Mouse (Mus musculus) heart, adult 2 months (tissue): Measurements from ENCODE around the gene Rom1.

Experiments
- CTCF ChIP-seq: fragments of 200-600 bp; IDR thresholded peaks from 2 replicates; pipeline ENCODE4 v1.8.1; 2022; ENCODE audit warnings: antibody characterized with exemption, mild to moderate bottlenecking, moderate library complexity
- POLR2A ChIP-seq: fragments of 200-500 bp; IDR thresholded peaks from 2 replicates; pipeline ENCODE4 v1.6.1; 2011; ENCODE audit warnings: mild to moderate bottlenecking, low read depth, low read length, control low read depth; ENCODE audit not compliant: insufficient read depth

- no peak for TF ChIP-seq POLR2A
- TF ChIP-seq CTCF = no peak
These were observed 12.0 kb upstream of the Rom1 start for GRCm38 (mm10) chr19:8941136-8941514.
